Mouse (Mus musculus) hematopoietic stem cell, adult 5-6 weeks (primary cell): ENCODE data around the gene Hpcal1. TPM values are rescaled to one million over a fixed set of nuclear protein-coding genes. Genes with fewer than 3 reads are reported as not detected.

Experiments
- ATAC-seq, 2 experiments: fragments of 125-278 bp in 1 of 2; replicated peaks in 1 of 2; 2 replicates each; pipeline ENCODE4 v1.8.0; 2016 to 2017; ENCODE audit warnings: inconsistent platforms in 2 of 2, mild to moderate bottlenecking in 2 of 2, moderate number of reproducible peaks in 2 of 2, low read depth in 1 of 2, moderate TSS enrichment in 1 of 2; ENCODE audit not compliant: low FRiP score in 2 of 2, poor library complexity in 2 of 2, severe bottlenecking in 2 of 2, insufficient read depth in 1 of 2, low TSS enrichment in 1 of 2
- total RNA-seq: library from RNA; stranded (forward); fragments of 172-1452, 232-1000 nt; gene quantifications from 2 replicates; pipeline ENCODE4 v1.2.3, GENCODE M21; 2017

Hpcal1 gene
- total RNA-seq, 1 experiment from 2014 or later, result 15.5 TPM

- peak; percentile 60 to 71 for ATAC-seq
Observed at GRCm38 (mm10) chr12:17726576-17727320, 36.1 kb downstream of the Hpcal1 start.

DNA sequence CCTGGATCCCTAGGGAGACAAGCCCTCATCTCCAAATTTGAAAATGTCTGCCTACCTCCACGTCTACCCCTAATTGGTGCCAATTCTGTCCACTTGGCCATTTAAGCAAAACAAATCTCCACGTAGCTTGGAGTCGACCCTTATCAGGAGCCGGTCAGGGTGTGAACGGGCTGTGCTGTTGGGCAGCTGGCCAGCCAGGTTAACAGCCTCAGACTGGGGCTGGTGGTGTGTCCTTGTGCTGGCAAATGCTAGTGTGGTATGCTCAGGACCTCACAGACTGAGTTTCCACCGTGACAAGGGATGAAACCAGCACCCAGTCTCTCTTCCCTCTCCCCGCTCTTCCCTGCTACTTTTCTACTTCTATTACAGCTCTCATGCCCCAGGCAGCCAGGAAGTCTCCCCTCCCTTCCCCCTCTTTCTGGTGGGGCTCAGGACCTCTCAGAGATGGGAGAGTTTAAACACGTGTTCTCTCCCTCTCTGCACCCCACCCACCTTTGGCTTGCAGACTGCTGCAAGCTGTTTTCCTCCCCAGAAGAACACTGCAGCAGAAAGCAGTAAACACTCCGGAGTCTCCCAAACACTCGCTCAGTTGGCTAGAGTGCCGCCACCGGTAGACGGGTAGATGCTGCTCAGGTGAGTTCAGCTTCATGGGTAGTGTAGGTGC is 37.2 kb downstream of the Hpcal1 start:
- ATAC-seq, result no peak

GRCm38 (mm10) chr12:17729211-17729900 is 38.7 kb downstream of the Hpcal1 start:
- no peak for ATAC-seq

DNA sequence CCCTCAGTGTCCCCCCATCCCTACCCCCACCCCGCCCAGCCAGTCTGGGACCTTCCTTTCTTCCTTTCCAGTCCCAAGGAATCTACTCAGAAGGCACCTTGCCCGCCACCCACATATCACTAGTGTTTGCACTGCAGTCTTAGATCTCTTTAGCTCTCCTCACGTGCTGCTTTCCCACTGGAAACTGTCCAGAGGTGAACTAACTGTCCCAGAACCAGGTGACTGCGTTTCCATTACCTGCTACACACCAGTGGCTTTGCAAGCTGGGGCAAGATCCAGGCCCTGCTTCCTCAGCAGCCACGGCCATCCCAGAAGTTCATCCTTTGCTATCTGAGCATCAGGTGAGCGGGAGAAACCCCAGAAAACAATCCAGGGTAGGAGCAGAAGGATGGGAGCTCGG is 41.4 kb downstream of the Hpcal1 start:
- ATAC-seq, result no peak

- no peak for ATAC-seq
Observed at GRCm38 (mm10) chr12:17732546-17732945, 41.9 kb downstream of the Hpcal1 start.

GRCm38 (mm10) chr12:17733114-17733904 is 42.7 kb downstream of the Hpcal1 start:
- no peak for ATAC-seq

DNA sequence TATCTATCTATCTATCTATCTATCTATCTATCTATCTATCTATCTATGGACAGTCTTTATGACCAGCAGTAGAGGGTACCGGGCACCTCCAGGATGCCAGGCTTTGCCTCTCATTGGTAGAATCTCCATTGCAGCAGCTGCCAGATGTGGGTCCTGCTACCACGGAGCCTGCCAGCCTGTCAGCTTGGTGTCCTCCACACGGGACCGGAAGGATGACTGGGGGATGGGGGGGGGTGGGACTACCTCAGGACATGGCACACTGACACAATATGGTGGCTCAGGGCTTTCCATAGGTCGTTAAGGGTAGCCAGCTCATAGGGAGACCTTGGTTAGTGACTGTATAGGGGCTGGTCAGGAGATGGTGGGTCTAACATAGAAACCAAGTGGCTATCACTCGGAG is 45.7 kb downstream of the Hpcal1 start:
- ATAC-seq, result no peak

DNA sequence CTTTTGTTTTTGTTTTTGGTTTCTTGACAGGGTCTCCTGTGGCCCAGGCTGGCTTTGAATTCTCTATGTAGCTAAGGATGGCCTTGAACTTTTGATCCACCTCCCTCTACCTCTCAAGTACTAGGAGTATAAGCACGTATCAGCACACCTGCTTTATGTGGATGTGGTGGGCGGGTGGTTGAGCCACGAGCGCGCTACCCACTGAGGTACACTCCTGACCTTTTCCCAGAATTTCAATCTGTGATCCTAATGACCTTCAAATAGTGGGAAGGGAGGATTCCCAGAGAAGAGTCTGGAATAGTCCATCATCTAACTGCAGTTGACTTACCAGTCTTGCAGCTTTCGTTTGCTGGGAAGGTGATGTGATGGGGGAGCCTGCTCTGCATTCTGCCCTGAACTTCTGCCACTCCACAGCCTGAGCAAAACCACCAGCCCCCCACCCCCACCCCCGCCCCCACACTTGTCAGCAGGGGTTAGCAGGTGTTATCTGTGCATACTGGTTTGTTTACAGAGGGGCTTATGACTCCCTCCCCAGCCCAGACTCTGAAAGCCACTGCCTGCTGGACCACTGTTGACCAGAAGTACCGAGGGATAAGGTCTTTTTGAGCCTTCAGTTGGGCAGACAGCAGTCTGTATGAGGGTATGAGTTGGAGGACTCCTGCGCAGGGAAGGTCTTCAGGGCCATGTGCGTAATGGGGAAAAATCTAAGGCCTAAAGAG is 46.4 kb downstream of the Hpcal1 start:
- ATAC-seq, result no peak

DNA sequence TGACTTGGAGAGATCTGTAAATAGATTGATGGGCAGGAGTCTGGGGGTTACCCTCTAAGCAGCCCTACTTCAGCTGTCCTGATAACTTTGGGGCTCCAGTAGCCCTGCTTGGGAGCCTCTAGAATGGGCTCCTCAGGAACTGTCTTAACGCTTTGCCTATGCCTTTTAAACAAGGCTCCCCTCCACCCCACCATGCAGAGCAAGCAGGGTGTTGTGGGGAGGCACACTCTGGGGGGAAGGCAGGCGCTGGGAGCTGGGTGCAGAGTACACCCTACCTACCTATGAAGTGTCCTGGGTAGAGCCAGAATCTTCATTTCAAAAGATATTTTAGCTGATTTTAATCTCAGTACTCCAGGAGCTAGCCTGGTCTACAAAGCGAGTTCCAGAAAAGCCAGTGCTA is 47.2 kb downstream of the Hpcal1 start:
- no peak for ATAC-seq

DNA sequence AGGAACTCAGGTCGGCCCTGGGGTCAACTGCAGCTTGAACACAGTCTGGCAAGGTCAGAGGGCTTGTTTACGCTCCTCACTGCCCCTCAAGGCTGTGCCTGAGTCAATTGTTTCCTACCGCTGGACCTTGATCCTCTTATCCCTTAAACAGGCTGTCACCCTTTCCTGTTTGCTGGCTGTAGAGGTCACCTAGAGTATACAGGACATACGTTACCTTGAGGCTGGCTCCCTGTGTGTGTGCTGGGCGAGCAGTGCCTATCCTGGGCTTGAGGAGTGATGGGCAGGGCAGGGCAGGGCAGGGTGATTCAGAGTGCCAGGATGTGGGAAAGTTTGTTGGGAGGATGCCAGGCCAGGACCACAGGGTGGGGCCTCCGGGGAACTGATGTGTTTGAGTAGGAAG is 47.8 kb downstream of the Hpcal1 start:
- no peak for ATAC-seq

DNA sequence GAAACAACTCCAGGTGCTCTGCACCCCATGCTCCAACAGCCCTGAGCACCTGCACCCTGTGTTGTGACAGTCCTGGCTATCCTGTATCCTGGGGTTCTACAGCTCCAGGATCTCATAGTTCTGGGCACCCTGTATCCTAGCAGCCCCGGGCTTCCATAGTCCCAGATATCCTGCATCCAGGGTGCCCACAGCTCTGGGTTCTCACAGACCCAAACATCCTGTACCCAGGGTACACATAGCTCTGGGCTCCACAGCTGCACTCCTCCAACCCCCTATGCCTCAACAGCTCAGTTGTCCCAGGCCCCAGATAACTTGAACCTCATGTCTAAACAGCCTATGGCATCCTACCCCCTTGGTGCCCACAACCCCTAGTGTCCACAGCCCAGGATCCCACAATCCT is 49.6 kb downstream of the Hpcal1 start:
- ATAC-seq, result no peak

- ATAC-seq, result peak; percentile 51 to 55
Observed at GRCm38 (mm10) chr12:17741637-17742364, 51.1 kb downstream of the Hpcal1 start.

- ATAC-seq, result no peak
Observed at GRCm38 (mm10) chr12:17742571-17743321, 52.1 kb downstream of the Hpcal1 start.

DNA sequence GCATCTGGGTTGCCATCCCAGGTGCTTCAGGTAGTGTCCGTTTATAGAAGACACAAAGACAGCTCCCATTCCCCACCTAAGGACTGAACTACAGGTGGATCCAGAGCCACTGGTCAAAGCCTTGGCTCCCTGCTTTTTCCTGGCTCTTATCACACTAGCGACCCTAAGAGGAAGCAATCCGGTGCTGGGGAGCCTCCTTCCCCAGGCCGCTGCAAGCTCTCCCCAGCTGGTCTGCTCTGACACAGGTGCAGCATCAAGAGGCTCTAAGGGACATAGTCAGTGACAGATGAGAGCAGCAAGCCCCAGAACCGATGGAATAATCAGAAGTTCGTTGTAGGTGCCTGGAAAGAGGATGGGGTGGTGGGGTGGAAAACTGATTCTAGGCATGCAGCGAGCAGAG is 54.8 kb downstream of the Hpcal1 start:
- ATAC-seq, result no peak

- peak; percentile 19 to 34; a peak in 2 of 4 replicates for ATAC-seq
Observed at GRCm38 (mm10) chr12:17746725-17747124, 56.1 kb downstream of the Hpcal1 start.
